Mouse (Mus musculus) stomach, embryonic 14.5 days (tissue): ENCODE results near the gene Olfr164. TPM values are rescaled to one million over a fixed set of nuclear protein-coding genes. Genes with fewer than 3 reads are reported as not detected.

Source experiments
- ATAC-seq: fragments of 200-750 bp; cut with Nextera tagmentation; 2 replicates; pipeline ENCODE4 v1.8.0; 2017; ENCODE audit warnings: low read depth, moderate TSS enrichment; ENCODE audit not compliant: insufficient number of reproducible peaks, insufficient read depth, low FRiP score
- H3K27ac ChIP-seq: fragments of 300-500 bp; sonication (generic); 2 replicates; pipeline ENCODE4 v1.5.1; 2014; ENCODE audit warnings: mild to moderate bottlenecking, low read length, moderate library complexity, mixed read lengths
- H3K27me3 ChIP-seq: fragments of 300-500 bp; sonication (generic); 2 replicates; pipeline ENCODE4 v1.6.1; 2014; ENCODE audit warnings: low read length, control low read depth, mixed read lengths; ENCODE audit not compliant: control insufficient read depth, insufficient read depth
- H3K36me3 ChIP-seq: fragments of 300-500 bp; sonication (generic); 2 replicates; pipeline ENCODE4 v1.6.1; 2014; ENCODE audit warnings: mild to moderate bottlenecking, control low read depth, low read length, moderate library complexity, mixed read lengths; ENCODE audit not compliant: control insufficient read depth, insufficient read depth
- H3K4me1 ChIP-seq: fragments of 300-500 bp; sonication (generic); 2 replicates; pipeline ENCODE4 v1.6.1; 2014; ENCODE audit warnings: low read length, control low read depth, mixed read lengths; ENCODE audit not compliant: control insufficient read depth, insufficient read depth
- H3K4me2 ChIP-seq: fragments of 300-500 bp; sonication (generic); replicated peaks from 2 replicates; pipeline ENCODE4 v1.6.1; 2014; ENCODE audit warnings: low read depth, low read length, control low read depth
- H3K4me3 ChIP-seq: fragments of 300-500 bp; sonication (generic); 2 replicates; pipeline ENCODE4 v1.5.1; 2014; ENCODE audit warnings: low read depth, low read length, control low read depth
- H3K9ac ChIP-seq: fragments of 300-500 bp; sonication (generic); replicated peaks from 2 replicates; pipeline ENCODE4 v1.6.1; 2014; ENCODE audit warnings: low read depth, mild to moderate bottlenecking, control low read depth, low read length, moderate library complexity, mixed read lengths
- H3K9me3 ChIP-seq: fragments of 300-500 bp; sonication (generic); 2 replicates; pipeline ENCODE4 v1.6.1; 2016; ENCODE audit warnings: low read depth, low read length, control low read depth; ENCODE audit not compliant: control insufficient read depth
- WGBS: fragments of 180-500 bp; shearing (Covaris S2); extraction: QIAGEN DNeasy Blood & Tissue Kit; methylation state at CpG from one replicate; pipeline ENCODE4 v1.1.7; 2014; 5-methylcytosine and 5-hydroxymethylcytosine counted together
- polyA plus RNA-seq: library from polyadenylated mRNA; unstranded; fragments of >200 nt; fragmentation: Nextera tagmentation; extraction: Ambion mirVana; gene quantifications from 2 replicates; pipeline ENCODE4 v1.2.1, GENCODE M21; 2014

The Olfr164 gene
- polyA plus RNA-seq = not detected in 2 replicates

- WGBS = 39% methylated on average over 1 of the region's 1 CpGs
- H3K27ac ChIP-seq = no peak within 1 kb of the TSS
- no peaks in the 10 kb centered on the region for H3K4me1 ChIP-seq
- no peak within 1 kb of the TSS for H3K9ac ChIP-seq
- H3K9me3 ChIP-seq = no peaks in the 10 kb centered on the region
- no peaks in the 10 kb centered on the region for H3K36me3 ChIP-seq
- H3K27me3 ChIP-seq = no peaks in the 10 kb centered on the region
- H3K4me2 ChIP-seq = no peak within 1 kb of the TSS
- no peak for ATAC-seq
- no peak within 1 kb of the TSS for H3K4me3 ChIP-seq
Measured at GRCm38 (mm10) chr16:19313964-19314363, at the start of gene Olfr164. Olfr164 (minus strand) TSS chr16:19314064.

- no peak overlapping the region for H3K4me2 ChIP-seq
- no peaks in the 10 kb centered on the region for H3K27me3 ChIP-seq
- no peaks in the 10 kb centered on the region for H3K9me3 ChIP-seq
- H3K4me1 ChIP-seq = no peaks in the 10 kb centered on the region
- no peak overlapping the region for H3K4me3 ChIP-seq
- H3K27ac ChIP-seq = no peak overlapping the region
- WGBS = 94% methylated on average over 6 of the region's 6 CpGs
- no peak for ATAC-seq
- no peak overlapping the region for H3K9ac ChIP-seq
- no peaks in the 10 kb centered on the region for H3K36me3 ChIP-seq
Measured at GRCm38 (mm10) chr16:19349111-19349510, 35.2 kb upstream of the Olfr164 start.

GRCm38 (mm10) chr16:19263235-19263634 is 50.6 kb downstream of the Olfr164 start:
- H3K36me3 ChIP-seq = no peaks in the 10 kb centered on the region
- H3K9me3 ChIP-seq = no peaks in the 10 kb centered on the region
- H3K4me2 ChIP-seq = no peak overlapping the region
- H3K27me3 ChIP-seq = no peaks in the 10 kb centered on the region
- WGBS = 26% methylated on average over 1 of the region's 1 CpGs
- no peaks in the 10 kb centered on the region for H3K4me1 ChIP-seq
- no peak overlapping the region for H3K9ac ChIP-seq
- H3K4me3 ChIP-seq = no peak overlapping the region
- ATAC-seq = no peak
- no peak overlapping the region for H3K27ac ChIP-seq

- 52% methylated on average over 1 of the region's 1 CpGs for WGBS
Measured at GRCm38 (mm10) chr16:19260780-19261179, 53.1 kb downstream of the Olfr164 start.

GRCm38 (mm10) chr16:19245835-19246234 is 68.0 kb downstream of the Olfr164 start:
- WGBS = 80% methylated on average over 1 of the region's 1 CpGs

More at GRCm38 (mm10) chr16:19260780-19261179, 53.1 kb downstream of the Olfr164 start:
- Histone ChIP-seq H3K4me2 (no peak overlapping the region), H3K27me3 (no peaks in the 10 kb centered on the region), H3K4me3 (no peak overlapping the region), H3K9ac (no peak overlapping the region), H3K4me1 (no peaks in the 10 kb centered on the region), H3K36me3 (no peaks in the 10 kb centered on the region), H3K27ac (no peak overlapping the region), H3K9me3 (no peaks in the 10 kb centered on the region)
- no peak for ATAC-seq

GRCm38 (mm10) chr16:19241539-19242025 is 72.3 kb downstream of the Olfr164 start:
- Histone ChIP-seq H3K4me3 (no peak overlapping the region), H3K36me3 (no peaks in the 10 kb centered on the region), H3K27me3 (no peaks in the 10 kb centered on the region), H3K4me2 (no peak overlapping the region), H3K9me3 (no peaks in the 10 kb centered on the region), H3K27ac (no peak overlapping the region), H3K4me1 (no peaks in the 10 kb centered on the region), H3K9ac (no peak overlapping the region)
- ATAC-seq = no peak

More at GRCm38 (mm10) chr16:19245835-19246234, 68.0 kb downstream of the Olfr164 start:
- no peaks in the 10 kb centered on the region for H3K9me3 ChIP-seq
- H3K4me3 ChIP-seq = no peak overlapping the region
- H3K36me3 ChIP-seq = no peaks in the 10 kb centered on the region
- ATAC-seq = no peak
- H3K27me3 ChIP-seq = no peaks in the 10 kb centered on the region
- no peak overlapping the region for H3K27ac ChIP-seq
- H3K4me2 ChIP-seq = no peak overlapping the region
- H3K9ac ChIP-seq = no peak overlapping the region
- no peaks in the 10 kb centered on the region for H3K4me1 ChIP-seq

GRCm38 (mm10) chr16:19240792-19241538 is 72.9 kb downstream of the Olfr164 start:
- WGBS = 84% methylated on average over 6 of the region's 6 CpGs
- Histone ChIP-seq H3K9ac (no peak overlapping the region), H3K27ac (no peak overlapping the region), H3K4me1 (no peaks in the 10 kb centered on the region), H3K4me2 (no peak overlapping the region), H3K36me3 (no peaks in the 10 kb centered on the region), H3K27me3 (no peaks in the 10 kb centered on the region), H3K9me3 (no peaks in the 10 kb centered on the region), H3K4me3 (no peak overlapping the region)
- no peak for ATAC-seq

GRCm38 (mm10) chr16:19236719-19237118 is 77.1 kb downstream of the Olfr164 start:
- Histone ChIP-seq H3K36me3 (no peaks in the 10 kb centered on the region), H3K4me1 (no peaks in the 10 kb centered on the region), H3K9ac (no peak overlapping the region), H3K27me3 (no peaks in the 10 kb centered on the region), H3K4me2 (no peak overlapping the region), H3K4me3 (no peak overlapping the region), H3K9me3 (no peaks in the 10 kb centered on the region), H3K27ac (no peak overlapping the region)
- ATAC-seq = no peak
- 88% methylated on average over 4 of the region's 4 CpGs for WGBS
